Mouse (Mus musculus) forebrain, embryonic 16.5 days (tissue): ENCODE results near the gene Pim1. TPM values are rescaled to one million over a fixed set of nuclear protein-coding genes. Genes with fewer than 3 reads are reported as not detected.

Experiments
- ATAC-seq: fragments of 200-750 bp; cut with Nextera tagmentation; 2 replicates; pipeline ENCODE4 v1.8.0; 2017; ENCODE audit warnings: mild to moderate bottlenecking, moderate library complexity
- H3K27ac ChIP-seq: fragments of 300-500 bp; sonication (generic); 2 replicates; pipeline ENCODE4 v1.5.1; 2014; ENCODE audit warnings: low read length, control low read depth
- H3K27me3 ChIP-seq: fragments of 300-500 bp; sonication (generic); replicated peaks from 2 replicates; pipeline ENCODE4 v1.6.1; 2014; ENCODE audit warnings: low read length; ENCODE audit not compliant: control insufficient read depth, insufficient read depth
- H3K36me3 ChIP-seq: fragments of 300-500 bp; sonication (generic); 2 replicates; pipeline ENCODE4 v1.6.1; 2014; ENCODE audit not compliant: control insufficient read depth, insufficient read depth
- H3K4me1 ChIP-seq: fragments of 300-500 bp; sonication (generic); replicated peaks from 2 replicates; pipeline ENCODE4 v1.6.1; 2014; ENCODE audit warnings: low read length; ENCODE audit not compliant: control insufficient read depth, insufficient read depth
- H3K4me2 ChIP-seq: fragments of 300-500 bp; sonication (generic); 2 replicates; pipeline ENCODE4 v1.6.1; 2014; ENCODE audit warnings: mild to moderate bottlenecking, low read length, control low read depth
- H3K4me3 ChIP-seq: fragments of 300-500 bp; sonication (generic); replicated peaks from 2 replicates; pipeline ENCODE4 v1.5.1; 2014; ENCODE audit warnings: mild to moderate bottlenecking, low read length, control low read depth
- H3K9ac ChIP-seq: fragments of 300-500 bp; sonication (generic); replicated peaks from 2 replicates; pipeline ENCODE4 v1.6.1; 2014; ENCODE audit warnings: low read depth, low read length, control low read depth
- H3K9me3 ChIP-seq: fragments of 300-500 bp; sonication (generic); 2 replicates; pipeline ENCODE4 v1.6.1; 2016; ENCODE audit warnings: low read length; ENCODE audit not compliant: control insufficient read depth
- WGBS: fragments of 180-500 bp; shearing (Covaris S2); extraction: QIAGEN DNeasy Blood & Tissue Kit; methylation state at CpG from one replicate; pipeline ENCODE4 v1.1.7; 2014; 5-methylcytosine and 5-hydroxymethylcytosine counted together
- polyA plus RNA-seq: library from polyadenylated mRNA; unstranded; fragments of >200 nt; fragmentation: Nextera tagmentation; extraction: Ambion mirVana; gene quantifications from 2 replicates; pipeline ENCODE4 v1.2.1, GENCODE M21; 2015

Pim1 gene
- polyA plus RNA-seq, 1 experiment from 2014 or later: 11.8 TPM

- Histone ChIP-seq H3K9me3 (no peaks in the 10 kb centered on the region), H3K9ac (no peak overlapping the region), H3K4me3 (no peak overlapping the region), H3K4me1 (peaks cover 32% of the 10 kb centered on the region), H3K27me3 (no peaks in the 10 kb centered on the region), H3K27ac (peak overlapping the region; percentile 50), H3K4me2 (peak overlapping the region; percentile 52; the same call in 1 of the 2 replicates), H3K36me3 (no peaks in the 10 kb centered on the region)
- ATAC-seq: no peak
- 19% methylated on average over 5 of the region's 5 CpGs for WGBS
These were observed 30.4 kb upstream of the Pim1 start for GRCm38 (mm10) chr17:29460119-29460505.

- H3K27me3 ChIP-seq: no peaks in the 10 kb centered on the region
- H3K9ac ChIP-seq: peak overlapping the region; percentile 51
- peaks cover 40% of the 10 kb centered on the region for H3K4me1 ChIP-seq
- WGBS: 14% methylated on average over 13 of the region's 13 CpGs
- H3K4me3 ChIP-seq: peak overlapping the region; percentile 32
- ATAC-seq: no peak
- peak overlapping the region; percentile 23; the same call in 1 of the 2 replicates for H3K27ac ChIP-seq
- no peaks in the 10 kb centered on the region for H3K9me3 ChIP-seq
- H3K4me2 ChIP-seq: peak overlapping the region; percentile 59
- H3K36me3 ChIP-seq: no peaks in the 10 kb centered on the region
These were observed 26.9 kb upstream of the Pim1 start for GRCm38 (mm10) chr17:29463627-29464026.

DNA sequence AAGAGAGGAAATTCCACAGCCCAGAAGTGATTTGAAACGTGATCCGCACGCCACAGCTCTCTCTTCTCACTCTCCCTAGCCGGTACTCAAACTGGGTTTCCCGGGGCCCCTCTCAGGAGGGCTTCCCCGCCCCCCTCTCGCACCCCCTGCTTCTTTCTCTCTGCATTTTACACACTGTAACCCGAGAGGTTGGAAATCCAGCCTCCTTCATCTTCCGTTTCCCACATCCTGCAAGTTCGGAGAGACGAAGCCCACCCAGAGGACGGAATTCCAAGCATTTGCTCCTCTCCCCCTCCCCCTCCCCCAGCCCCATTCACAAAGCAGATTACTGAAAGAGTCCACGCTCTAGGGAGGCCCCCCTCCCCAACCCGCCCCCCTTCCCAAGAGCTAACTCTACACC is 26.5 kb upstream of the Pim1 start:
- Histone ChIP-seq H3K27me3 (no peaks in the 10 kb centered on the region), H3K9me3 (no peaks in the 10 kb centered on the region), H3K9ac (peak overlapping the region; percentile 51), H3K4me1 (peaks cover 37% of the 10 kb centered on the region), H3K36me3 (no peaks in the 10 kb centered on the region), H3K4me3 (peak overlapping the region; percentile 32), H3K27ac (peak overlapping the region; percentile 23), H3K4me2 (peak overlapping the region; percentile 59)
- peak; percentile 35; the same call in 1 of the 2 replicates for ATAC-seq
- under 1% methylated on average over 14 of the region's 14 CpGs for WGBS

- Histone ChIP-seq H3K9me3 (no peaks in the 10 kb centered on the region), H3K4me1 (peaks cover 31% of the 10 kb centered on the region), H3K4me2 (peak overlapping the region; percentile 59), H3K27ac (no peak overlapping the region), H3K36me3 (no peaks in the 10 kb centered on the region), H3K27me3 (no peaks in the 10 kb centered on the region), H3K4me3 (peak overlapping the region; percentile 32), H3K9ac (no peak overlapping the region)
- no peak for ATAC-seq
- 11% methylated on average over 17 of the region's 17 CpGs for WGBS
These were observed 25.9 kb upstream of the Pim1 start for GRCm38 (mm10) chr17:29464519-29465140.

DNA sequence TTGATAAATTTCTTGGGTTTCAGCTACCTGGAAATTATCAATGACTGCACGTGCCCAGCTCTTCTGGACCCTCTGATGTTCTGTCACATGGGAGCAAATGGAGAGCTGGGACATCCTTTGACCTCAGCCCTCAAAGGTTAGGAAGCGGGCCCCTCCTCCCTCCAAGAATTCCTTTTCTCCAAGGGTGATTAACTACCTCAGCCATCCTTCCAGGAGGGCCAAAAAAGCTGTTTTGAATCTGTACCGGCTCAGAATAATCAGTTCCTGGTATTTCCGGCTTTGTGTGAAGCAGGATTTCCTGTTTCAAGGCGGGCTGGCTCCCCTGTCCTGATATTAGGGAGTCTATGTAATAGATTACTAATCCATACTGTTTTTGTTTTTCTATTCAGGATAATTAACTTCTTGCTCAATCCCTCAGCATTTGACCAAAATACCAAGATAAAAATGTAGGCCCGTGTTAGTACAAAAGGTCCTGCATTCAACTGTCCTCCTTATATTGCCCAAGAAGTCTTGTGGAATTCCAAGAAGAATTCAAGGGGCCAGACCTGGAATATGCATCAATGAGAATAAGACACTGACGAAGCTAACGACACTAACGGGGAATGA is 25.0 kb upstream of the Pim1 start:
- Histone ChIP-seq H3K27ac (no peak overlapping the region), H3K4me1 (peaks cover 25% of the 10 kb centered on the region), H3K9ac (no peak overlapping the region), H3K27me3 (no peaks in the 10 kb centered on the region), H3K4me3 (no peak overlapping the region), H3K36me3 (no peaks in the 10 kb centered on the region), H3K4me2 (no peak overlapping the region), H3K9me3 (no peaks in the 10 kb centered on the region)
- WGBS: 34% methylated on average over 9 of the region's 9 CpGs
- no peak for ATAC-seq

DNA sequence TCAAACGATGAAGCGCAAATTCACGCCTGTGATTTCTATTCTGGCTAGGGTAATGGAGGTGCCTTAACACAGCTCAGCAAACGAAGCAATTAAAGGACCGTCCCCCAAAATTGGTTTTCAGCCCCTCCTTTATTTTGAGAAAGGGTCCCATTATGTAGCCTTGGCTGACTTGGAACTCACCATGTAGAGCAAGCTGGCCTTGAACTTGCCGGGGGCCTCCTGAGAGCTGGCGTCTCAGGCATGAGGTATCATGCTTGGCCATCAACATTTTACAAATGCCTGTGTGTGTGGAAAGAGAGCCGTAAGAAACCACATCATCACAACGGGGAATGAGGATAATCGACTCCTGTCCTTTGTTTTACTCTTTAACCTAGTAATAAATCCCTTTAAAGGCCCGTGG is 23.5 kb upstream of the Pim1 start:
- Histone ChIP-seq H3K4me3 (no peak overlapping the region), H3K4me1 (peaks cover 25% of the 10 kb centered on the region), H3K9ac (no peak overlapping the region), H3K27ac (peak overlapping the region; percentile 45), H3K9me3 (no peaks in the 10 kb centered on the region), H3K36me3 (no peaks in the 10 kb centered on the region), H3K27me3 (no peaks in the 10 kb centered on the region), H3K4me2 (peak overlapping the region; percentile 34)
- WGBS: 15% methylated on average over 11 of the region's 11 CpGs
- ATAC-seq: no peak

GRCm38 (mm10) chr17:29473466-29473865 is 17.1 kb upstream of the Pim1 start:
- WGBS: 95% methylated on average over 10 of the region's 10 CpGs
- ATAC-seq: no peak
- no peak overlapping the region for H3K9ac ChIP-seq
- no peaks in the 10 kb centered on the region for H3K4me1 ChIP-seq
- H3K27ac ChIP-seq: no peak overlapping the region
- H3K27me3 ChIP-seq: no peaks in the 10 kb centered on the region
- H3K4me2 ChIP-seq: no peak overlapping the region
- no peaks in the 10 kb centered on the region for H3K36me3 ChIP-seq
- H3K4me3 ChIP-seq: no peak overlapping the region
- H3K9me3 ChIP-seq: no peaks in the 10 kb centered on the region

DNA sequence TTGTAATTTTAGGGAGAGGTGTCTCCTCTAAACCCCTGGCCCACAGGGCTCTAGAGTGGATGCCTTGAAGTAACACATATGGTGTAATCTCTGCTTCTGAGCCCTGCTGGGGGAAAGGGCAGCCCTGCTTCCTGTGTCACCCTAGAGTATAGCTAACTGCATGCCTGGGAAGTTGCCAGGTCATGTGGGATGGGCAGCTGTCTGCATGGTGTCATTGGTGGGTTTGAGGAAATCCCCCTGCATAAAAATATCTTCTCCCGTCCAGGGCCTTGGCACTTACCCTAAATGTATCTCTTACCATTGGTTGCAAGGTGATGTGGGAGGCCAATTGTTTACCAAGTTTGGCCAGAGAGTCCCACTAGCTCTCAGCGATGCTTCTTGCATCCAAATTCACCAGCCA is 16.5 kb upstream of the Pim1 start:
- H3K27ac ChIP-seq: no peak overlapping the region

GRCm38 (mm10) chr17:29475142-29475541 is 15.4 kb upstream of the Pim1 start:
- Histone ChIP-seq H3K36me3 (no peaks in the 10 kb centered on the region), H3K9ac (no peak overlapping the region), H3K4me3 (no peak overlapping the region), H3K27me3 (no peaks in the 10 kb centered on the region), H3K4me2 (no peak overlapping the region), H3K4me1 (no peaks in the 10 kb centered on the region), H3K27ac (no peak overlapping the region), H3K9me3 (no peaks in the 10 kb centered on the region)
- 87% methylated on average over 3 of the region's 3 CpGs for WGBS
- ATAC-seq: no peak

More for the DNA sequence above, 16.5 kb upstream of the Pim1 start:
- Histone ChIP-seq H3K27me3 (no peaks in the 10 kb centered on the region), H3K4me3 (no peak overlapping the region), H3K4me1 (no peaks in the 10 kb centered on the region), H3K9me3 (no peaks in the 10 kb centered on the region), H3K9ac (no peak overlapping the region), H3K4me2 (no peak overlapping the region), H3K36me3 (no peaks in the 10 kb centered on the region)
- 85% methylated on average over 2 of the region's 2 CpGs for WGBS
- ATAC-seq: no peak
